Mouse (Mus musculus) lung, embryonic 14.5 days (tissue): ENCODE data around the gene Sipa1l2. TPM values are rescaled to one million over a fixed set of nuclear protein-coding genes. Genes with fewer than 3 reads are reported as not detected.

ENCODE experiments used
- ATAC-seq: fragments of 200-750 bp; cut with Nextera tagmentation; 2 replicates; pipeline ENCODE4 v1.8.0; 2017; ENCODE audit warnings: mild to moderate bottlenecking, moderate TSS enrichment, moderate library complexity; ENCODE audit not compliant: insufficient read depth
- DNase-seq: peaks from one replicate; pipeline ENCODE4 v3.0.0-alpha.2; 2015
- H3K27ac ChIP-seq: fragments of 300-500 bp; sonication (generic); 2 replicates; pipeline ENCODE4 v1.5.1; 2014; ENCODE audit warnings: low read depth, mild to moderate bottlenecking, moderate library complexity
- H3K27me3 ChIP-seq: fragments of 300-500 bp; sonication (generic); 2 replicates; pipeline ENCODE4 v1.6.1; 2014; ENCODE audit warnings: low read length, control low read depth; ENCODE audit not compliant: insufficient read depth
- H3K36me3 ChIP-seq: fragments of 300-500 bp; sonication (generic); 2 replicates; pipeline ENCODE4 v1.6.1; 2014; ENCODE audit warnings: control low read depth; ENCODE audit not compliant: insufficient read depth
- H3K4me1 ChIP-seq: fragments of 300-500 bp; sonication (generic); 2 replicates; pipeline ENCODE4 v1.6.1; 2014; ENCODE audit warnings: antibody characterized with exemption, control low read depth; ENCODE audit not compliant: insufficient read depth
- H3K4me2 ChIP-seq: fragments of 300-500 bp; sonication (generic); 2 replicates; pipeline ENCODE4 v1.6.1; 2014; ENCODE audit warnings: mild to moderate bottlenecking
- H3K4me3 ChIP-seq: fragments of 300-500 bp; sonication (generic); 2 replicates; pipeline ENCODE4 v1.5.1; 2014; ENCODE audit warnings: low read depth, low read length
- H3K9ac ChIP-seq: fragments of 300-500 bp; sonication (generic); 2 replicates; pipeline ENCODE4 v1.6.1; 2014
- H3K9me3 ChIP-seq: fragments of 300-500 bp; sonication (generic); 2 replicates; pipeline ENCODE4 v1.6.1; 2016; ENCODE audit warnings: low read depth, low read length, control low read depth
- CTCF ChIP-seq: IDR thresholded peaks from 2 replicates; pipeline ENCODE4 v1.5.1; 2016; ENCODE audit warnings: antibody characterized with exemption, low read depth
- WGBS: fragments of 180-500 bp; shearing (Covaris S2); extraction: QIAGEN DNeasy Blood & Tissue Kit; methylation state at CpG from one replicate; pipeline ENCODE4 v1.1.7; 2014; 5-methylcytosine and 5-hydroxymethylcytosine counted together
- polyA plus RNA-seq: library from polyadenylated mRNA; unstranded; fragments of >200 nt; fragmentation: Nextera tagmentation; extraction: Ambion mirVana; gene quantifications from 2 replicates; pipeline ENCODE4 v1.2.1, GENCODE M21; 2014

Gene Sipa1l2
- polyA plus RNA-seq, 1 experiment from 2014 or later: 14.2 TPM

DNA sequence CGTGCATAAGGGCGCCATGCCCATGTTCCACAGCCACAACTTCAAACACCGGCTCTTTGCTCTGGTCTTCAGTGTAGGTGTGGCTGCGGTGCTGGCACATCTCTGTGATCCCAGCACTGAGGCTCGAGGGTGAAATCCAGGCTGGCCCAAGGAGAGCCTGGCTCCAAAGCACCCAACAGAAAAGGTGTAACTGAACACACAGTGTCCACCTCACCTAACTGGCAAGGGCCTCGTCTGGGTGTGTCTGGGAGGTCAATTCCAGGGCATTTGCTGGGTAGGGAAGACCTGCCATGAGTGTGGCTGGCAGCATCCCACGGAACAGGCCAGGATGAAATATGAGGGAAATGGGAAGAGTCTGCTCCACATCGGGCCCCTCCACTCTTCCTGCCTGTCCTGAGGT is 6.7 kb downstream of the Sipa1l2 start:
- no peak overlapping the region for H3K27ac ChIP-seq
- H3K36me3 ChIP-seq: no peaks in the 10 kb centered on the region
- H3K9me3 ChIP-seq: no peaks in the 10 kb centered on the region
- WGBS: 70% methylated on average over 8 of the region's 8 CpGs
- H3K27me3 ChIP-seq: no peaks in the 10 kb centered on the region
- no peak for TF ChIP-seq CTCF
- ATAC-seq (no peak), DNase-seq (no peak)
- H3K4me1 ChIP-seq: peaks cover 33% of the 10 kb centered on the region
- no peak overlapping the region for H3K4me3 ChIP-seq
- H3K9ac ChIP-seq: no peak overlapping the region
- H3K4me2 ChIP-seq: no peak overlapping the region

DNA sequence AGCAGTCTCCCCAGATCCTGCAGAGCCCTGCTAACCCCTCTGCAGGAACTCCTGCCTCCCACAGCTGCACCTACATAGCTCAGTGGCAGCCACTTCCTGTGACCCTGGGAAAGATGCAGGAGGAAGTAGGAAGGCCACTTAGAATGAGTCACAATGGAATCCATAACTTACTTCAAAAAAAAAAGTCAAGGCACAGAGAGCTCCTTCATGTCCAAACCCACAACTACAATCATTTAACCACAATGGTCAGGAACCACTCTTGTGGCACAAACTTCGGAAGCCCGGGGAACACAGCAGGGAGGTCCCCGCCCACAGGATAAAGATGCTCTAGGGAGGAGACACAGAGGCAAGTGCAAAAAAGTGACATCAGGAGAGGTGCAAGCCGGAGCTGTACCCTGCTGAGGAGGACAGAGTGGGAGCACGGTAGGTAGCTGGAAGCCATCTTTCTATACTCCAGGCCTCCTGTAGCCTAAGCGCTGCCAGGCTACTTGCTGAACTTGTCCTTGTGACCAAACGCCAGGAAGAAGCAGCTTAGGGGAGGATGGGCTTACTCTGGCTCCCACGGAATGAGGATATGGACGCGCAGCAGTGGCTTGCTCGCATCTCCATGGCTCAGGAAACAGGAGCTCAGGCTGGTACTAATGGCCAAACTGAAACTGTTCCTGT is 8.7 kb downstream of the Sipa1l2 start:
- Histone ChIP-seq H3K4me3 (no peak overlapping the region), H3K36me3 (no peaks in the 10 kb centered on the region; the same call in 1 of the 2 replicates), H3K4me2 (no peak overlapping the region), H3K27me3 (no peaks in the 10 kb centered on the region), H3K4me1 (peaks cover 39% of the 10 kb centered on the region), H3K9ac (no peak overlapping the region), H3K9me3 (no peaks in the 10 kb centered on the region), H3K27ac (no peak overlapping the region)
- TF ChIP-seq CTCF: no peak
- DNase-seq (no peak), ATAC-seq (no peak)
- 60% methylated on average over 11 of the region's 11 CpGs for WGBS

DNA sequence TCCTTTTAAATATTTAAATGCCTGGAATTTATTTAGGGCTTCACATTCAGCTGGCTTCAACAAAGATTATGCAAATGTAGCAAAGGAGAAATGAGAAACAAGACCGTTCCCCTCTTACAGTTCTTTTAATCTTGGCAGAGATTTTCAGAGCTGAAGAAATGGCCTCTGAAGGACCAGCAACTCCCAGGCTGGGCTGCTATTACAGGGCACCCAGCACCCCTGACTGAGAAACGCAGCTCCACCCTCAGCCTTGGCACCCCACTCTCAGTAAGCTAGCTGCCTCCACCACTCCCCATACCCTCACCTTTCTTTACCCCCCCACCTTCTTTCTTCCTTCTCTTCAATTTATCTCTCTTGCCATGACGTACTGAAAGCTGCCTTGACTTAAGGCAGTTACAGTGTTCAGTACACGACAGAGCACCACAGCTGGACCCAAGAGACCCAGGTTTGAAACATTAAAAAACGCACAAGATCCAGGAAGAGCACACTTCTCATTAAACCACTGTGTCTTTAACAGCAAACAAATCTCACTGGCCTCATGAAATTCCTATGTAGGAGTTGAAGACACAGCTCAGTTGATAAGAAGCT is 10.4 kb downstream of the Sipa1l2 start:
- ATAC-seq (peak; percentile 33; the same call in 1 of the 2 replicates), DNase-seq (no peak)
- no peak overlapping the region for H3K4me3 ChIP-seq
- H3K27ac ChIP-seq: peak overlapping the region; percentile 71
- H3K9me3 ChIP-seq: no peaks in the 10 kb centered on the region
- no peaks in the 10 kb centered on the region; the same call in 1 of the 2 replicates for H3K36me3 ChIP-seq
- no peaks in the 10 kb centered on the region for H3K27me3 ChIP-seq
- no peak overlapping the region for H3K9ac ChIP-seq
- WGBS: 39% methylated on average over 5 of the region's 5 CpGs
- peak overlapping the region; percentile 57 for H3K4me2 ChIP-seq
- H3K4me1 ChIP-seq: peaks cover 39% of the 10 kb centered on the region
- TF ChIP-seq CTCF: no peak

GRCm38 (mm10) chr8:125558109-125559065 is 11.2 kb downstream of the Sipa1l2 start:
- WGBS: 19% methylated on average over 23 of the region's 23 CpGs

DNA sequence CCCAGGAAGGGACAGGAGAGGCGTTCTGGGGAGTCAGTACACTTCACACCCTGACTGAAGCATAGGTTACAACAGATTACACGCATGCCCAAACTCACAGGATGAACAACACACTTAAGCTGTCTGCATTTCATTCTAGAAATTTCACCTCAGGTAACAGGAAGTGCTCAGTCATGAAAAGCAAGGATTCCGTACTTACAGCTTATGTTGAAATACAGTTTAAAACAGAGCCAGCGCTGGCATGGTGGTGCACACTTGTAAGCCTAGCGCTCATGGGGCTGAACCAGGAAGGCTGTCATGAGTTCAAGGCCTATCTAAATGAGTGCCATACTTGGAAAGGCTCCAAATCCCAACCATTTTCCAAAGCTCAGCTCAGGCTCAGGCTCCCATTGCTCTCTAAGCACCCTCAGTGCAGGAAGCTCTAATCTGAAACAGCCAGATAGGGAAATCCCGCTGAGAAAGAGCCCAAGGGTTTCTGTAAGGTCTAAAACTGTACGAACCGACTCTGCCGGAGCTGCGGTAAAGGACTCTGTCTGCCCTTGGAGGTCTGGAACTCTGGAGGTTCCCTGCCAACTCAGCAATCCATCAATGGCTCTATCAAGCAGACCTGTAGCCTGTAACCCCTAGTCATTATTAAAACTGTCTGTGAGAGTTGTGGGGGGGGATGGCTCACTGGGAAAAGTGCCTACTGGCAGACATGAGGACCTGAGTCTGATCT is 12.1 kb downstream of the Sipa1l2 start:
- Histone ChIP-seq H3K4me3 (no peak overlapping the region), H3K4me1 (peaks cover 32% of the 10 kb centered on the region), H3K27me3 (no peaks in the 10 kb centered on the region), H3K36me3 (no peaks in the 10 kb centered on the region; the same call in 1 of the 2 replicates), H3K9me3 (no peaks in the 10 kb centered on the region), H3K4me2 (peak overlapping the region; percentile 57), H3K27ac (peak overlapping the region; percentile 69), H3K9ac (no peak overlapping the region)
- no peak; the same call in 1 of the 2 replicates for ATAC-seq
- no peak for TF ChIP-seq CTCF
- 43% methylated on average over 10 of the region's 10 CpGs for WGBS
- peak; percentile 66 for DNase-seq

More at GRCm38 (mm10) chr8:125558109-125559065, 11.2 kb downstream of the Sipa1l2 start:
- Histone ChIP-seq H3K4me3 (0 out of 2 replicates have a peak overlapping the region, but pooled peaks have one; percentile 11), H3K4me1 (peaks cover 39% of the 10 kb centered on the region), H3K27me3 (no peaks in the 10 kb centered on the region), H3K9me3 (no peaks in the 10 kb centered on the region), H3K27ac (peak overlapping the region; percentile 71), H3K36me3 (no peaks in the 10 kb centered on the region; the same call in 1 of the 2 replicates), H3K4me2 (peak overlapping the region; percentile 57), H3K9ac (peak overlapping the region; percentile 46)
- no peak for TF ChIP-seq CTCF
- DNase-seq (peak; percentile 99), ATAC-seq (peak; percentile 50)

GRCm38 (mm10) chr8:125556706-125557105 is 12.9 kb downstream of the Sipa1l2 start:
- 68% methylated on average over 5 of the region's 5 CpGs for WGBS
- Histone ChIP-seq H3K27ac (0 out of 2 replicates have a peak overlapping the region, but pooled peaks have one; percentile 58), H3K9ac (no peak overlapping the region), H3K27me3 (no peaks in the 10 kb centered on the region), H3K36me3 (no peaks in the 10 kb centered on the region; the same call in 1 of the 2 replicates), H3K4me3 (no peak overlapping the region), H3K4me2 (no peak overlapping the region), H3K9me3 (no peaks in the 10 kb centered on the region), H3K4me1 (peaks cover 27% of the 10 kb centered on the region)
- no peak for TF ChIP-seq CTCF
- DNase-seq (no peak), ATAC-seq (no peak)
